Mouse (Mus musculus) brain, embryonic 14.5 days (tissue): ENCODE results near the gene Grap. TPM values are rescaled to one million over a fixed set of nuclear protein-coding genes. Genes with fewer than 3 reads are reported as not detected.

Experiments used
- DNase-seq: peaks from one replicate; pipeline ENCODE4 v3.0.0-alpha.2; 2011; ENCODE audit warnings: low read depth
- CTCF ChIP-seq: fragments of 200-500 bp; IDR thresholded peaks from 2 replicates; pipeline ENCODE4 v1.5.1; 2012; ENCODE audit warnings: inconsistent platforms, mild to moderate bottlenecking, moderate library complexity, borderline replicate concordance; ENCODE audit not compliant: insufficient read depth, insufficient read length; ENCODE audit errors: extremely low read depth
- POLR2A ChIP-seq: fragments of 200-500 bp; IDR thresholded peaks from 2 replicates; pipeline ENCODE4 v1.6.1; 2012; ENCODE audit warnings: mild to moderate bottlenecking, inconsistent platforms, borderline replicate concordance; ENCODE audit not compliant: poor library complexity, insufficient read depth, insufficient read length, severe bottlenecking; ENCODE audit errors: extremely low read depth
- polyA plus RNA-seq: library from polyadenylated mRNA; depleted of rRNA; stranded (reverse); fragments of >200 nt; gene quantifications from 2 replicates; pipeline ENCODE4 v1.2.3, GENCODE M21; 2012

Grap gene
- polyA plus RNA-seq, 1 experiment = 6.0 TPM

GRCm38 (mm10) chr11:61642106-61642505 lies 11.0 kb upstream of the Grap start:
- TF ChIP-seq POLR2A (no peak), CTCF (no peak)
- DNase-seq = no peak

GRCm38 (mm10) chr11:61643184-61643961 lies 9.7 kb upstream of the Grap start:
- DNase-seq = no peak
- TF ChIP-seq CTCF (no peak), POLR2A (no peak)

- peak; percentile 41 for DNase-seq
- TF ChIP-seq CTCF (no peak), POLR2A (no peak)
These were observed 8.3 kb upstream of the Grap start for GRCm38 (mm10) chr11:61644576-61645326.

- no peak for TF ChIP-seq CTCF
- TF ChIP-seq POLR2A = no peak
- no peak for DNase-seq
These were observed 7.7 kb upstream of the Grap start for GRCm38 (mm10) chr11:61645357-61645857.

GRCm38 (mm10) chr11:61646499-61647039 lies 6.5 kb upstream of the Grap start:
- TF ChIP-seq POLR2A = no peak
- TF ChIP-seq CTCF = no peak
- DNase-seq = no peak

- no peak for DNase-seq
- TF ChIP-seq POLR2A = no peak
- TF ChIP-seq CTCF = no peak
These were observed 5.8 kb upstream of the Grap start for GRCm38 (mm10) chr11:61647110-61647910.

GRCm38 (mm10) chr11:61647956-61648748 lies 4.9 kb upstream of the Grap start:
- TF ChIP-seq POLR2A = no peak
- TF ChIP-seq CTCF = no peak
- DNase-seq = no peak

- DNase-seq = no peak
- no peak for TF ChIP-seq CTCF
- no peak for TF ChIP-seq POLR2A
These were observed 4.3 kb upstream of the Grap start for GRCm38 (mm10) chr11:61648749-61649115.

- no peak for DNase-seq
- no peak for TF ChIP-seq POLR2A
- no peak for TF ChIP-seq CTCF
These were observed 3.9 kb upstream of the Grap start for GRCm38 (mm10) chr11:61649163-61649580.

- TF ChIP-seq POLR2A = no peak
- TF ChIP-seq CTCF = no peak
- DNase-seq = no peak
These were observed 3.4 kb upstream of the Grap start for GRCm38 (mm10) chr11:61649626-61650025.

GRCm38 (mm10) chr11:61650470-61651265 lies 2.4 kb upstream of the Grap start:
- TF ChIP-seq POLR2A = no peak
- no peak for TF ChIP-seq CTCF

More at GRCm38 (mm10) chr11:61650470-61651265, 2.4 kb upstream of the Grap start:
- DNase-seq = no peak
